Mouse (Mus musculus) neural tube, embryonic 11.5 days (tissue): ENCODE results near the gene Palm. TPM values are rescaled to one million over a fixed set of nuclear protein-coding genes. Genes with fewer than 3 reads are reported as not detected.
"Not testable (repeated sequence)": the region's sequence is repeated elsewhere in the genome, so short reads cannot be mapped to it uniquely, and the experiment has no call there.

ENCODE experiments used
- ATAC-seq: fragments of 200-750 bp; cut with Nextera tagmentation; 2 replicates; pipeline ENCODE4 v1.8.0; 2017; ENCODE audit warnings: moderate number of reproducible peaks, mild to moderate bottlenecking, moderate TSS enrichment, moderate library complexity; ENCODE audit not compliant: insufficient read depth, low FRiP score, low TSS enrichment
- DNase-seq: peaks from one replicate; pipeline ENCODE4 v3.0.0-alpha.2; 2015; ENCODE audit warnings: low spot score
- H3K27ac ChIP-seq: fragments of 300-500 bp; sonication (generic); 2 replicates; pipeline ENCODE4 v1.5.1; 2014; ENCODE audit warnings: low read depth, mild to moderate bottlenecking, low read length
- H3K27me3 ChIP-seq: fragments of 300-500 bp; sonication (generic); 2 replicates; pipeline ENCODE4 v1.6.1; 2014; ENCODE audit warnings: mild to moderate bottlenecking, low read length, mixed read lengths; ENCODE audit not compliant: control insufficient read depth, insufficient read depth
- H3K36me3 ChIP-seq: fragments of 300-500 bp; sonication (generic); 2 replicates; pipeline ENCODE4 v1.6.1; 2014; ENCODE audit warnings: mild to moderate bottlenecking, low read length, moderate library complexity, mixed read lengths; ENCODE audit not compliant: control insufficient read depth, insufficient read depth
- H3K4me1 ChIP-seq: fragments of 300-500 bp; sonication (generic); 2 replicates; pipeline ENCODE4 v1.6.1; 2014; ENCODE audit warnings: low read length, mixed read lengths; ENCODE audit not compliant: control insufficient read depth, insufficient read depth
- H3K4me2 ChIP-seq: fragments of 300-500 bp; sonication (generic); 2 replicates; pipeline ENCODE4 v1.6.1; 2014; ENCODE audit warnings: low read depth, mild to moderate bottlenecking, moderate library complexity
- H3K4me3 ChIP-seq: fragments of 300-500 bp; sonication (generic); 2 replicates; pipeline ENCODE4 v1.5.1; 2014; ENCODE audit warnings: low read depth, low read length
- H3K9ac ChIP-seq: fragments of 300-500 bp; sonication (generic); 2 replicates; pipeline ENCODE4 v1.6.1; 2014; ENCODE audit warnings: mild to moderate bottlenecking, low read length
- H3K9me3 ChIP-seq: fragments of 300-500 bp; sonication (generic); 2 replicates; pipeline ENCODE4 v1.6.1; 2016; ENCODE audit warnings: low read length; ENCODE audit not compliant: control insufficient read depth
- WGBS: fragments of 180-500 bp; shearing (Covaris S2); extraction: QIAGEN DNeasy Blood & Tissue Kit; methylation state at CpG from one replicate; pipeline ENCODE4 v1.1.7; 2014; 5-methylcytosine and 5-hydroxymethylcytosine counted together
- polyA plus RNA-seq: library from polyadenylated mRNA; unstranded; fragments of >200 nt; fragmentation: Nextera tagmentation; extraction: Ambion mirVana; gene quantifications from 2 replicates; pipeline ENCODE4 v1.2.1, GENCODE M21; 2014

Gene Palm
- polyA plus RNA-seq, 1 experiment from 2014 or later, result 155 TPM

GRCm38 (mm10) chr10:79755854-79756253 lies 37.5 kb upstream of the Palm start:
- Histone ChIP-seq H3K4me2 (no peak overlapping the region), H3K4me3 (no peak overlapping the region), H3K27ac (no peak overlapping the region), H3K27me3 (no peaks in the 10 kb centered on the region), H3K36me3 (peaks cover 15% of the 10 kb centered on the region), H3K9me3 (no peaks in the 10 kb centered on the region), H3K4me1 (no peaks in the 10 kb centered on the region), H3K9ac (no peak overlapping the region)
- DNase-seq, result no peak
- no peak for ATAC-seq
- 85% methylated on average over 3 of the region's 3 CpGs for WGBS

GRCm38 (mm10) chr10:79756660-79757059 lies 36.7 kb upstream of the Palm start:
- Histone ChIP-seq H3K36me3 (peaks cover 21% of the 10 kb centered on the region), H3K27me3 (no peaks in the 10 kb centered on the region), H3K27ac (no peak overlapping the region), H3K9ac (no peak overlapping the region), H3K4me2 (no peak overlapping the region), H3K4me3 (no peak overlapping the region), H3K9me3 (no peaks in the 10 kb centered on the region), H3K4me1 (no peaks in the 10 kb centered on the region)
- no peak for DNase-seq
- 91% methylated on average over 24 of the region's 24 CpGs for WGBS
- no peak for ATAC-seq

- ATAC-seq, H3K4me1 ChIP-seq, DNase-seq, H3K27ac ChIP-seq, H3K4me3 ChIP-seq, H3K9me3 ChIP-seq, H3K9ac ChIP-seq, H3K4me2 ChIP-seq, H3K27me3 ChIP-seq: not testable (repeated sequence)
- H3K36me3 ChIP-seq, result peaks cover 25% of the 10 kb centered on the region
- WGBS, result 100% methylated on average over 1 of the region's 1 CpGs
Measured at GRCm38 (mm10) chr10:79759675-79760074, 33.7 kb upstream of the Palm start.

GRCm38 (mm10) chr10:79760603-79761143 lies 32.7 kb upstream of the Palm start:
- H3K4me2 ChIP-seq, result no peak overlapping the region
- WGBS, result 93% methylated on average over 11 of the region's 11 CpGs
- ATAC-seq (no peak), DNase-seq (no peak)
- H3K36me3 ChIP-seq, result peaks cover 25% of the 10 kb centered on the region
- H3K27me3 ChIP-seq, result no peaks in the 10 kb centered on the region
- H3K4me3 ChIP-seq, result no peak overlapping the region
- no peak overlapping the region for H3K9ac ChIP-seq
- peaks cover 8% of the 10 kb centered on the region for H3K4me1 ChIP-seq
- H3K9me3 ChIP-seq, result no peaks in the 10 kb centered on the region
- H3K27ac ChIP-seq, result no peak overlapping the region

GRCm38 (mm10) chr10:79762875-79763274 lies 30.5 kb upstream of the Palm start:
- ATAC-seq (no peak), DNase-seq (no peak)
- WGBS, result 92% methylated on average over 3 of the region's 3 CpGs
- Histone ChIP-seq H3K27ac (no peak overlapping the region), H3K36me3 (peaks cover 21% of the 10 kb centered on the region), H3K9me3 (no peaks in the 10 kb centered on the region), H3K4me2 (no peak overlapping the region), H3K4me3 (no peak overlapping the region), H3K9ac (no peak overlapping the region), H3K4me1 (peaks cover 17% of the 10 kb centered on the region), H3K27me3 (no peaks in the 10 kb centered on the region)

GRCm38 (mm10) chr10:79764234-79764633 lies 29.1 kb upstream of the Palm start:
- DNase-seq (no peak), ATAC-seq (no peak)
- Histone ChIP-seq H3K27ac (no peak overlapping the region), H3K27me3 (no peaks in the 10 kb centered on the region), H3K36me3 (peaks cover 12% of the 10 kb centered on the region), H3K9me3 (no peaks in the 10 kb centered on the region), H3K4me3 (no peak overlapping the region), H3K4me1 (peaks cover 22% of the 10 kb centered on the region), H3K4me2 (no peak overlapping the region), H3K9ac (no peak overlapping the region)
- WGBS, result 88% methylated on average over 7 of the region's 7 CpGs

GRCm38 (mm10) chr10:79765228-79765745 lies 28.1 kb upstream of the Palm start:
- DNase-seq (no peak), ATAC-seq (no peak)
- H3K4me1 ChIP-seq, result peaks cover 22% of the 10 kb centered on the region
- peaks cover 11% of the 10 kb centered on the region for H3K36me3 ChIP-seq
- H3K4me2 ChIP-seq, result peak overlapping the region; percentile 87
- H3K4me3 ChIP-seq, result no peak overlapping the region
- H3K27ac ChIP-seq, result no peak overlapping the region
- no peaks in the 10 kb centered on the region for H3K27me3 ChIP-seq
- 75% methylated on average over 2 of the region's 2 CpGs for WGBS
- no peak overlapping the region for H3K9ac ChIP-seq
- no peaks in the 10 kb centered on the region for H3K9me3 ChIP-seq

GRCm38 (mm10) chr10:79766001-79766507 lies 27.3 kb upstream of the Palm start:
- Histone ChIP-seq H3K9me3 (no peaks in the 10 kb centered on the region), H3K4me1 (peaks cover 22% of the 10 kb centered on the region), H3K4me2 (peak overlapping the region; percentile 87), H3K27me3 (no peaks in the 10 kb centered on the region), H3K4me3 (peak overlapping the region; percentile 94), H3K9ac (peak overlapping the region; percentile 97), H3K27ac (peak overlapping the region; percentile 89), H3K36me3 (peaks cover 8% of the 10 kb centered on the region)
- DNase-seq (no peak), ATAC-seq (peak; percentile 9; the same call in 1 of the 2 replicates)
- WGBS, result 10% methylated on average over 16 of the region's 16 CpGs
